Mouse (Mus musculus) retina, postnatal 7 days (tissue): ENCODE results near the gene Ucn3.

Experiments
- DNase-seq: peaks from one replicate; pipeline ENCODE4 v3.0.0-alpha.2; 2012; ENCODE audit warnings: low read depth, low spot score

Ucn3 gene

GRCm38 (mm10) chr13:3892601-3893000, 52.5 kb downstream of the Ucn3 start:
- no peak for DNase-seq

DNA sequence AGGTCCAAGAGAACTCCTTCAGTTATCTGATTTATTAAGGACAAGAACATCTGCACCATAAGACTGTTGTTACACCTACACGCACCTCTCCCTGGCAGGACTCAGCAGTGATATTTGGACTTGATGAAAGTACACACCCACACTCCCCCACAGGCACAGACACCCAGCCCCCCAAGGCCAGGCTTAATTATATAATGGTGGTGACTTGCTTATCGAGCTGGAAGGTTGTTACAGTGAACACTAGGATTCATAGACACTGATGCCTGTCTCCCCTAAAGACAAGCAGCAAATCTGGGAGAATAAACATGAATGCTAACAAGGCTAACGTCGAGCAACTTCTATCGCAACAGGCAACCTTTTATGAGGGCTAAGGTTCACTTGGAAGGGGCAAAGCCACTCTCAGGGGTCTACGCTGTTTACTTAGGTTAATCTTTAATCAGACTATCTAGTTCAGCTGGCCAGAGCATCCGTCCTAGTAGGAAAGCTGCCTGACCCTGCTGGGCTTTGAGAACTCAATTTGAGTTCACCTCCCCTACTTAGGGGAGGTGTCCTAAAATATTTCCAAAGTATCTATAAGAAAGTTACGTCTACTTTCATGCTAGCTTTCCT, 53.6 kb downstream of the Ucn3 start:
- DNase-seq = no peak
